Mouse (Mus musculus) c-Kit-positive CD71-positive TER-119-positive erythroid progenitor cells, embryonic 14.5 days (primary cell): ENCODE results near the gene Dlx2.
A peak's percentile ranks its signal among the peaks of the same experiment; 100 is the strongest.

ENCODE experiments used
- DNase-seq: peaks from one replicate; pipeline ENCODE4 v3.0.0-alpha.2; 2013; ENCODE audit warnings: low spot score

Dlx2 gene

GRCm38 (mm10) chr2:71540611-71541417 lies 5.7 kb downstream of the Dlx2 start:
- no peak for DNase-seq

DNA sequence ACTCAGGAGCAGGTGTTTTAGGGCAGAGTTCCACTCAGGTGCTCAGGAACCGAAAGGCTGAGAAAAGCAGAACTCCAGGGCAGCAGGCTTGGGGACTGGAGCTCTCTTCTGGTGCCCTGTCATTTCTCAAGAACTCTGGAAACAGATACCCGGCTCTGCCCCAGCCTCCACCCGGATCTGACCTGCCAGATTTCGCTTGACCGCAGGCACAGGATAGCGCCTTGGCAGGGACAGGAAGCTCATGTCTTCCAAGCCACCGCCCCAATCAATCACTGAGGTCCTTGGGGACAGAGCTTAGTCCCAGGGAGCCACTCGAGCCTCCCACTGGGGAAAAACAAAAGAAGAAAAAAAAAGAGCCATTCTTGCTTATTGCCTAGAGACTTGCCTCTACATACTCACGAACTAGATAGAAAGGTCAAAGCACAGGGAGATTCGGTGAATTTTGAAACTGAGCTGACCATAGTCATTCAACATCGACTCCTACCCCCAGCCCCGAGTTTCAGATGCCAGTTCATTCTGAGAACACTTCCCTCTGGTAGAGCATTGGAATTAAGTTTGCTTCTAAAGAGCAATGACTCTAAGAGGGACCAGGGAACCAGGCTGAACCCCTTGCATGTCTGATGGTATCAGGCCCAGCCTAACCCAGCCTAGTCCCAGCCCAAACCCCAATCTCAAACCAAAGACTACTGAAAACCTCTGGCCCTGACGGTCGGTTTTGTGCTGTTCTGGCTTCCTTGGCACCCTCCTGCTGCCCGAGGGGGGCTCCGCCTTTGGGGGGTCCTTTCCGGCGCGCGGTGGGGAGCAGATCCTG lies 12.1 kb downstream of the Dlx2 start:
- DNase-seq, result no peak

- no peak for DNase-seq
Measured at GRCm38 (mm10) chr2:71533094-71533493, 13.5 kb downstream of the Dlx2 start.

- no peak for DNase-seq
Measured at GRCm38 (mm10) chr2:71531990-71532970, 14.3 kb downstream of the Dlx2 start.

- no peak for DNase-seq
Measured at GRCm38 (mm10) chr2:71531124-71531590, 15.4 kb downstream of the Dlx2 start.

DNA sequence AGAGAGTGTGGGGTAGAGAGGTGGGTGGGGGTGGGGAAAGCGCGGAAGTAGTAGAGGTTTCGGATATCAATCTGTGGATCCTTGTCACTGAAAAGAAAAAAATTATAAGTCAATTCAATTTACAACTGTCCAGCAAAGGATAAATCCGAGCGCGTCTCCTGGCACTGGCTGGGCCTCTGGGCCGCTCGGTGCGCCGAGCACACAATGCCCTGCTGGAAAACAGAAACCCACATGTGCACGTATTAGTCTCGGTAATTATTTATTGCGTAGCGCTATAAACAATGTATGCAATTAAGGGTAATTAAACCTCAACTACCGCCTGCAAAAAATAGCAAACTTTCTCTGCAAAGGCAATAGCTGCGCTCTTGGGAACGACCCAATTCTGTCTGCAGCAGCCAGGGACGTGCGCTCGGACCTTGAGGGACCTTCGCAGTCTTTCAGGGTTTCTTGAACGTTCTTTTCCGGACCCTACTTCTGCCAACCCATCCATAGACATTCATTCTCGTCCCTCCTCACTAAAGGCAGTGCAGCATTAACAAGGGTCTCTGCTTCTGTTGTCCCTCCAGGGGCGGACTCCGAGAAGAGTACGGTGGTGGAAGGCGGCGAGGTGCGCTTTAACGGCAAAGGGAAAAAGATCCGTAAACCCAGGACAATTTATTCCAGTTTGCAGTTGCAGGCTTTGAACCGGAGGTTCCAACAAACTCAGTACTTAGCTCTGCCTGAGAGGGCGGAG lies 16.0 kb downstream of the Dlx2 start:
- DNase-seq, result no peak

GRCm38 (mm10) chr2:71529511-71530351 lies 16.8 kb downstream of the Dlx2 start:
- DNase-seq, result peak; percentile 60

DNA sequence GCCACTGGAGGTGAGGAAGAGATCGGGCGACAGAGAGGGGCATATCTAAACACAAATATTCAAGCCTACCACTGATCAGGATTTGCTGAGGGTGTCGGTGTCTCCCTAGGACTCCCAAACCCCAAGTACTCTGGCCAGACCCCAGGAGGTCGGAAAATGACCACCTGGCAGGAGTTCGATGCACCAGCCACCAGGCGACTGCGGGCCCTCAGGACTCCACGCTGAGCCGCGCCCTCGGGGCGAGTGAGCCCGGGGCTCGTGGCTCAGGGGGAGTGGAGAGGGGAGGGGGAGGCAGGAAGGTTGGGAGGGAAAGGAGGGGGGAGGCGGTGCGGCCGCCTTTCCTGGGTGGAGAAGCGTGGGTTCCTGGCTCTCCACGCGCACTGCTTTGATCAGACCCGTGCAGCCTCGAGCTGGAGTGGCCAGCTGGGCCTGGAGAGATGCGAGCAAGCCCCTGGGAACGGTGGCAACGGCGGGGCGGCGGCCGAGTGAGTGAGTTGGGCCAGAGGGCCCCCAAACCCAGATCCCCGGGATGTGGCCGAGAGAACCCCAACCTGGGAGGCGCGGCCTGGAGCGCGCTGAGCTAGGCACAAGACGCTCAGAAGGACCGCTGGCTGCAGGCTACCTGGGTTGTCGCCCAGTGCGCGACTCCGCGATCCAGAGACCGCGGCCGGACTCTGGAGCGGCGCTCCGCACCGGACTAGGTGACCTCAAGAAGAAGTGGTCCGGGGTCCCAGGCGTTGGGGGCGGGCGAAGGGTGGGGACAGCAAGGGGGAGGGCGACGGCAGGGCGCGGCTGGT lies 17.6 kb downstream of the Dlx2 start:
- DNase-seq, result no peak

- DNase-seq, result no peak
Measured at GRCm38 (mm10) chr2:71528014-71528713, 18.4 kb downstream of the Dlx2 start, which contains the start of gene Dlx1. Gene Dlx1 (plus strand): TSS chr2:71528113.

GRCm38 (mm10) chr2:71527323-71528013 lies 19.1 kb downstream of the Dlx2 start:
- no peak for DNase-seq

- no peak for DNase-seq
Measured at GRCm38 (mm10) chr2:71526595-71527322, 19.8 kb downstream of the Dlx2 start.

DNA sequence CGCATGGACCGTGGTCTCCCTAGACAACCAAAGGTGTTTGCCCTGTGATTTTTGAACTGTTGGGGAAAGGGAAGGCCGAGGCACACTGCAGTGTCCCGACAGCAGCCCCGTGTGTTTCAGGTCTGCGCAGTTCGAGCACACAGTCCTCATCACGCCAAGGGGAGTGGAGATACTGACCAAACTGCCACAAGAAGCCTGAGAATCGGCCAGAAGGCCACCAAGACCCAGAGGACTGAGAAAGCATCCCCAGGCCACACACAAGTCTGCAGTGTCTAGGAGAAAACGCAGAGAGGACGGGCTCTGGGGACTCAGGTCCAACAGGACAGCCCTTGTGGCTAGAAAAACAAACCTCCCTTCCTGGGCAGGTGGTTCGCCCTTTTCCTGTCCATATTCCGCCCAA lies 21.8 kb downstream of the Dlx2 start:
- no peak for DNase-seq

- DNase-seq, result no peak
Measured at GRCm38 (mm10) chr2:71523431-71523830, 23.1 kb downstream of the Dlx2 start.

DNA sequence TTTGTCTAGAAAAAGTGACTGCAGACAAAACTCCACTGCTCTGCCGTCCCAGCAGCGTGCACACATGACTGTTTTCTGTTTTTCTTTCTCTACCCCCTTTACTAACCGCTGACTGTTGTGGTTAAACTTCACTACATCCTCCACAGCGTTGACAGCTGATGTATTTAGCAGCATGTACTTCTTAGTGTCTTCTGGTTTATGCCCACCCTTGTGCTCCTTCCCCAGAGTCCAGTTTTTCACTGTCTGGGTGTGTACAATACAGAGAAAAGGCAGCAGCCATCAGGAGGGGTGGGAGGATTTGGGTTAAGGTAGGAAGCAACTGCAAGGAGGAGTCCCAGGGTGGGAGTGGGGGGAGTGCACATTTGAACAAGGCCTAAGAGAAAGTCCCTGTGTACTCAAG lies 23.7 kb downstream of the Dlx2 start:
- no peak for DNase-seq

DNA sequence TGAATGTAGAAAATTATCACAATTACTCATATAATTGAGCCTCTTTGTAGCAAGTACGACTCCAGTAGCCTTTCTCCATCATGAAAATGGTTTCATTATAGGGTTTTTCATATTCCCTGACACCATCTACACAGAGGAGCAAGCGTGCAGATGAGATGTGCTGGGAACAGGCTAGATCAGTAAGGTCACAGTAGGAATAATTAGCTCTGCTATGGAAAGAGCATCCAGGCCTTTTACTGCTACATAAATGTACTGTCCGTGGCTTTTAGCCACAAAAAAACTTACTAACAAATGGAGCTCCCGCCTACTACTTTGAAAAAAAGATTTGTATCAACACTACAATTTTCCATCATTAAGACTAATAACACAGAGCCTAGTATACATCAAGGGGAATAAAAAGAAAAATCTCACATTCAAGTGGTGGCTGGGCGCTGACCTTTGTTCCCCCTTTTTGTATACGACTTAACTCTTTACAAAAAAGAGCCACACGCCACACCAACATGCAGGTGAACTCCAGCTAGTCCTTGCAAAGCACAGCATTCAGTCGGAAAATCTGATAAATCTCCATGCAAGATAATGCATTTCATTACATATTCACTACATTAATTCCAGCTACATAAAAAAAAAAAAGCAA lies 29.0 kb downstream of the Dlx2 start:
- no peak for DNase-seq

- DNase-seq, result no peak
Measured at GRCm38 (mm10) chr2:71516995-71517394, 29.6 kb downstream of the Dlx2 start.

GRCm38 (mm10) chr2:71512326-71512725 lies 34.2 kb downstream of the Dlx2 start:
- no peak for DNase-seq
